Mouse (Mus musculus) cerebellum, adult 11-12 months (tissue): ENCODE measurements around the gene Mgam.
"Not testable (repeated sequence)": the region's sequence is repeated elsewhere in the genome, so short reads cannot be mapped to it uniquely, and the experiment has no call there.

Experiments
- DNase-seq: peaks from one replicate; pipeline ENCODE4 v3.0.0; 2022

The Mgam gene

GRCm38 (mm10) chr6:40628406-40629000 lies at the start of gene Mgam:
TSS of gene Mgam (plus strand) at chr6:40628831.
- DNase-seq, result no peak

GRCm38 (mm10) chr6:40584336-40584735 lies 44.3 kb upstream of the Mgam start:
- no peak for DNase-seq

GRCm38 (mm10) chr6:40585645-40586044 lies 43.0 kb upstream of the Mgam start, which contains the start of gene Clec5a:
TSS of gene Clec5a (minus strand) at chr6:40585821.
- no peak for DNase-seq

GRCm38 (mm10) chr6:40588346-40588745 lies 40.3 kb upstream of the Mgam start:
- no peak for DNase-seq

- DNase-seq, result no peak
These were observed 33.7 kb upstream of the Mgam start for GRCm38 (mm10) chr6:40594804-40595550.

- DNase-seq, result not testable (repeated sequence)
These were observed 30.1 kb upstream of the Mgam start for GRCm38 (mm10) chr6:40598546-40598945.

GRCm38 (mm10) chr6:40607431-40607830 lies 21.2 kb upstream of the Mgam start:
- no peak for DNase-seq

GRCm38 (mm10) chr6:40610244-40610643 lies 18.4 kb upstream of the Mgam start:
- no peak for DNase-seq

GRCm38 (mm10) chr6:40613260-40613852 lies 15.3 kb upstream of the Mgam start, which contains the start of gene Tas2r138:
TSS of gene Tas2r138 (minus strand) at chr6:40613310.
- DNase-seq, result no peak

GRCm38 (mm10) chr6:40617965-40618364 lies 10.7 kb upstream of the Mgam start:
- DNase-seq, result no peak

GRCm38 (mm10) chr6:40626111-40626510 lies 2.5 kb upstream of the Mgam start:
- no peak for DNase-seq

GRCm38 (mm10) chr6:40634640-40635071 lies 6.0 kb downstream of the Mgam start:
- DNase-seq, result no peak

- DNase-seq, result no peak
These were observed 6.9 kb downstream of the Mgam start for GRCm38 (mm10) chr6:40635559-40635958.

GRCm38 (mm10) chr6:40637755-40638154 lies 9.1 kb downstream of the Mgam start:
- DNase-seq, result no peak

- DNase-seq, result no peak
These were observed 12.3 kb downstream of the Mgam start for GRCm38 (mm10) chr6:40640710-40641538.

- DNase-seq, result no peak
These were observed 17.1 kb downstream of the Mgam start for GRCm38 (mm10) chr6:40645701-40646100.

- no peak for DNase-seq
These were observed 22.3 kb downstream of the Mgam start for GRCm38 (mm10) chr6:40650953-40651352.

- DNase-seq, result no peak
These were observed 32.3 kb downstream of the Mgam start for GRCm38 (mm10) chr6:40660930-40661329.

GRCm38 (mm10) chr6:40689180-40689579 lies 60.5 kb downstream of the Mgam start:
- peak; percentile 12 for DNase-seq

GRCm38 (mm10) chr6:40692007-40692406 lies 63.4 kb downstream of the Mgam start:
- not testable (repeated sequence) for DNase-seq

GRCm38 (mm10) chr6:40713494-40713893 lies 84.9 kb downstream of the Mgam start:
- DNase-seq, result not testable (repeated sequence)

- no peak for DNase-seq
These were observed 87.1 kb downstream of the Mgam start for GRCm38 (mm10) chr6:40715705-40716104.

GRCm38 (mm10) chr6:40728506-40728905 lies 99.9 kb downstream of the Mgam start:
- DNase-seq, result not testable (repeated sequence)
